Mouse (Mus musculus): Measurements from ENCODE around the gene Sipa1l1. TPM values are rescaled to one million over a fixed set of nuclear protein-coding genes. Genes with fewer than 3 reads are reported as not detected.

The Sipa1l1 gene
- polyA plus RNA-seq (2012): 33.7 and 45.8 TPM in 2 replicates

DNA sequence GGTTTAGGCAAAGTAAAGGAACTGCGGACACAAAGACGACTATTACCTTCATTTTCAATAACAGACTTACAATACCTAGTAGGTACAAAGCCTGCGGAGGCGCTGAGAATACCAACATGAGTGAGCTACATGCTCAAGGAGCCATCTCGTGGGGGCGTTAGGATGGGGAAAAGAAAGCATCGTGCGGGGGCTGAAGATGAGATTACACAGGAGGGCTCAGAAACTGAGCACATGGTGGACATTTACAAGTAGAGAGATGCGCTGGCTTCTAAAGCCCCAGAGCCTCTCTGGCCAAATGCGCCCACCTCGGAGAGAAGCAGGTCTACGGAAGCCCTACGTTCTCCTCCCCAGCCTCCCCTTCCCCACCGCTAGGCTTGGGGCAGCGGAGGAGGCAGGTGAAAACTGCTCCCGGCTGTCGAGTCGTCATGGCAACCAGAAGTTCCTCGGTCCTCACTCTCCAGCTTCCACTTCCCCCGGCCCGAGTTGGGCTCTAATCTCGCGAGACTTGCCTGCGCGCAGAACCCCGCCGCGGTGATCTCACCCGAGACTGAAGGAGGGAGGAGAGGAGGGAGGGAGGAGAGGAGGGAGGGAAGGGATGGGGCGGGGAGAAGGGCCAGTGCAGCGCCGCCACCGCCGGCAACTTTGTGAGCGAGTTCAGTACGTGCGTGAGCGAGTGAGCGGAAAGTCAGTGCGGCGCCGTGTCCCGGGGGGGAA lies at the start of gene Sipa1l1:
Gene Sipa1l1 (plus strand): TSS at position 501 of the 714 bp plus-strand sequence.

